Mouse (Mus musculus) bone marrow, adult 2 months (tissue): Measurements from ENCODE around the gene Hes5. TPM values are rescaled to one million over a fixed set of nuclear protein-coding genes. Genes with fewer than 3 reads are reported as not detected.

Experiments
- H3K27ac ChIP-seq: fragments of 200-500 bp; 2 replicates; pipeline ENCODE4 v1.5.1; 2012; ENCODE audit warnings: low read depth, mild to moderate bottlenecking, control low read depth, inconsistent platforms, low read length; ENCODE audit not compliant: control insufficient read depth, poor library complexity, insufficient read depth
- H3K4me1 ChIP-seq: fragments of 200-500 bp; 2 replicates; pipeline ENCODE4 v1.6.1; 2011; ENCODE audit warnings: low read length; ENCODE audit not compliant: control insufficient read depth, insufficient read depth
- H3K4me3 ChIP-seq: fragments of 200-500 bp; replicated peaks from 2 replicates; pipeline ENCODE3; 2011; ENCODE audit warnings: mild to moderate bottlenecking, low read depth, low read length, control low read depth; ENCODE audit not compliant: control insufficient read depth
- CTCF ChIP-seq: fragments of 200-500 bp; IDR thresholded peaks from 2 replicates; pipeline ENCODE4 v1.5.1; 2011; ENCODE audit warnings: low read length, control low read depth; ENCODE audit not compliant: control insufficient read depth, insufficient read depth
- POLR2A ChIP-seq: fragments of 200-500 bp; IDR thresholded peaks from 2 replicates; pipeline ENCODE4 v1.6.1; 2011; ENCODE audit warnings: low read depth, mild to moderate bottlenecking, control low read depth, low read length, borderline replicate concordance; ENCODE audit not compliant: control insufficient read depth
- WGBS: fragments of 180-500 bp; shearing (Covaris S2); methylation state at CpG from one replicate; pipeline ENCODE4 v1.1.7; 2018; 5-methylcytosine and 5-hydroxymethylcytosine counted together
- polyA plus RNA-seq: library from polyadenylated mRNA; stranded (reverse); fragments of >200 nt; gene quantifications from 2 replicates; pipeline ENCODE4 v1.2.4, GENCODE M21; 2011; ENCODE audit warnings: low replicate concordance; ENCODE audit not compliant: missing spikeins, insufficient read depth, insufficient read length

Hes5 gene
- polyA plus RNA-seq, 1 experiment = not detected

GRCm38 (mm10) chr4:154983767-154984166 is 23.0 kb downstream of the Hes5 start:
- no peak for TF ChIP-seq CTCF
- TF ChIP-seq POLR2A = no peak
- H3K4me1 ChIP-seq = no peaks in the 10 kb centered on the region
- no peak overlapping the region for H3K4me3 ChIP-seq
- no peak overlapping the region for H3K27ac ChIP-seq
- 43% methylated on average over 24 of the region's 24 CpGs for WGBS

GRCm38 (mm10) chr4:154985151-154985777 is 24.5 kb downstream of the Hes5 start:
- TF ChIP-seq POLR2A = no peak
- TF ChIP-seq CTCF = no peak
- no peak overlapping the region for H3K27ac ChIP-seq
- 89% methylated on average over 5 of the region's 5 CpGs for WGBS

GRCm38 (mm10) chr4:154986096-154986495 is 25.4 kb downstream of the Hes5 start:
- no peak overlapping the region; the same call in 1 of the 2 replicates for H3K27ac ChIP-seq
- TF ChIP-seq CTCF (peak; percentile 71), POLR2A (no peak)
- WGBS = 22% methylated on average over 17 of the region's 17 CpGs
- no peaks in the 10 kb centered on the region for H3K4me1 ChIP-seq
- no peak overlapping the region for H3K4me3 ChIP-seq

More at GRCm38 (mm10) chr4:154985151-154985777, 24.5 kb downstream of the Hes5 start:
- no peak overlapping the region for H3K4me3 ChIP-seq
- no peaks in the 10 kb centered on the region for H3K4me1 ChIP-seq

GRCm38 (mm10) chr4:154986750-154987149 is 26.0 kb downstream of the Hes5 start:
- WGBS = 89% methylated on average over 15 of the region's 15 CpGs
- Histone ChIP-seq H3K27ac (no peak overlapping the region), H3K4me1 (no peaks in the 10 kb centered on the region), H3K4me3 (no peak overlapping the region)
- TF ChIP-seq CTCF (no peak), POLR2A (no peak)

GRCm38 (mm10) chr4:154994876-154995275 is 34.2 kb downstream of the Hes5 start:
- Histone ChIP-seq H3K27ac (no peak overlapping the region), H3K4me1 (peaks cover 1% of the 10 kb centered on the region; the same call in 1 of the 2 replicates), H3K4me3 (no peak overlapping the region)
- TF ChIP-seq CTCF = no peak
- no peak for TF ChIP-seq POLR2A
- WGBS = 77% methylated on average over 4 of the region's 4 CpGs

GRCm38 (mm10) chr4:154996572-154997154 is 35.9 kb downstream of the Hes5 start:
- no peak overlapping the region for H3K27ac ChIP-seq
- H3K4me1 ChIP-seq = peaks cover 1% of the 10 kb centered on the region; the same call in 1 of the 2 replicates
- TF ChIP-seq POLR2A = no peak
- no peak for TF ChIP-seq CTCF
- WGBS = 79% methylated on average over 8 of the region's 8 CpGs
- H3K4me3 ChIP-seq = no peak overlapping the region

- no peak for TF ChIP-seq POLR2A
- TF ChIP-seq CTCF = no peak
- WGBS = 14% methylated on average over 5 of the region's 5 CpGs
- H3K4me3 ChIP-seq = no peak overlapping the region
- H3K27ac ChIP-seq = no peak overlapping the region
- peaks cover 1% of the 10 kb centered on the region; the same call in 1 of the 2 replicates for H3K4me1 ChIP-seq
Observed at GRCm38 (mm10) chr4:154999379-154999778, 38.7 kb downstream of the Hes5 start.

GRCm38 (mm10) chr4:155005278-155005677 is 44.6 kb downstream of the Hes5 start:
- no peak overlapping the region for H3K4me3 ChIP-seq
- no peaks in the 10 kb centered on the region for H3K4me1 ChIP-seq
- no peak for TF ChIP-seq CTCF
- no peak for TF ChIP-seq POLR2A
- no peak overlapping the region for H3K27ac ChIP-seq
- WGBS = 85% methylated on average over 3 of the region's 3 CpGs

GRCm38 (mm10) chr4:155006296-155006695 is 45.6 kb downstream of the Hes5 start:
- H3K4me1 ChIP-seq = no peaks in the 10 kb centered on the region
- 78% methylated on average over 10 of the region's 10 CpGs for WGBS
- H3K4me3 ChIP-seq = no peak overlapping the region
- no peak for TF ChIP-seq POLR2A
- TF ChIP-seq CTCF = no peak
- H3K27ac ChIP-seq = no peak overlapping the region
